23 mouse cellular contexts compared by ENCODE assay signal in genomic region chr7:137237419-137237818, GRCm38 (mm10).
A peak's percentile ranks its signal among the peaks of the same experiment; 100 is the strongest.
DNase-seq lines count a peak whose midpoint lies in the region; ATAC-seq and TF ChIP-seq lines count a peak whose summit lies in the region.
"Had no signal": no experiment of that assay in that cellular context is flagged by ENCODE, and none has a peak within 500 bp of the region (broad histone marks: within the 10 kb centered on the region; RNA-seq: fewer than 3 reads in every experiment).

No protein-coding gene starts in this region.

- H3K4me2 ChIP-seq in forebrain, embryonic 12.5 days: no peak overlapping the region
- H3K4me2 ChIP-seq in forebrain, postnatal 0 days (ENCODE audit: low read depth): no peak overlapping the region
- H3K4me2 ChIP-seq in midbrain, embryonic 12.5 days (replicated peaks): no peak overlapping the region
- no peak overlapping the region for H3K4me2 ChIP-seq in midbrain, embryonic 11.5 days
- 0 out of 2 replicates have a peak overlapping the region, but pooled peaks have one; percentile 15 for H3K4me2 ChIP-seq in neural tube, embryonic 13.5 days
- H3K4me2 ChIP-seq: kidney, embryonic 15.5 days; limb, embryonic 12.5 days; liver, embryonic 11.5 days; lung, embryonic 15.5 days had no signal

- H3K9me3 ChIP-seq in forebrain, embryonic 12.5 days: no peaks in the 10 kb centered on the region
- H3K9me3 ChIP-seq in forebrain, postnatal 0 days (ENCODE audit: low read length): no peaks in the 10 kb centered on the region
- no peaks in the 10 kb centered on the region for H3K9me3 ChIP-seq in midbrain, embryonic 12.5 days
- H3K9me3 ChIP-seq in midbrain, embryonic 11.5 days (ENCODE audit: control insufficient read depth, low read length): no peaks in the 10 kb centered on the region
- H3K9me3 ChIP-seq in neural tube, embryonic 13.5 days: no peaks in the 10 kb centered on the region
- H3K9me3 ChIP-seq: forebrain, embryonic 10.5 days; heart, embryonic 10.5 days; kidney, embryonic 15.5 days; limb, embryonic 12.5 days; lung, embryonic 15.5 days had no signal

- H3K27ac ChIP-seq in forebrain, embryonic 12.5 days: no peak overlapping the region
- no peak overlapping the region for H3K27ac ChIP-seq in forebrain, postnatal 0 days (ENCODE audit: low read depth, low read length)
- H3K27ac ChIP-seq in midbrain, embryonic 12.5 days (replicated peaks): peak overlapping the region; percentile 68; the same call in 1 of the 2 replicates
- H3K27ac ChIP-seq in midbrain, embryonic 11.5 days (ENCODE audit: low read depth, low read length): no peak overlapping the region
- H3K27ac ChIP-seq in neural tube, embryonic 13.5 days (replicated peaks): peak overlapping the region; percentile 93
- H3K27ac ChIP-seq: heart, embryonic 10.5 days; kidney, embryonic 15.5 days; lung, embryonic 15.5 days had no signal

- no peak for TF ChIP-seq CTCF in forebrain, postnatal 0 days (IDR thresholded peaks at IDR 0.05; ENCODE audit: low read depth)
- TF ChIP-seq CTCF in brain, embryonic 14.5 days (IDR thresholded peaks at IDR 0.05; ENCODE audit: borderline replicate concordance, extremely low read depth, insufficient read depth, insufficient read length): no peak

- no peak overlapping the region for H3K4me3 ChIP-seq in forebrain, embryonic 12.5 days (replicated peaks)
- H3K4me3 ChIP-seq in forebrain, postnatal 0 days (ENCODE audit: low read depth, low read length): no peak overlapping the region
- no peak overlapping the region for H3K4me3 ChIP-seq in midbrain, embryonic 12.5 days
- H3K4me3 ChIP-seq in midbrain, embryonic 11.5 days (ENCODE audit: low read depth, low read length): no peak overlapping the region
- no peak overlapping the region for H3K4me3 ChIP-seq in neural tube, embryonic 13.5 days
- H3K4me3 ChIP-seq: forebrain, embryonic 10.5 days; heart, embryonic 10.5 days; kidney, embryonic 15.5 days; limb, embryonic 12.5 days; lung, embryonic 15.5 days had no signal

- WGBS in forebrain, embryonic 12.5 days: 53% methylated on average over 12 of the region's 12 CpGs
- WGBS in forebrain, postnatal 0 days: 40% methylated on average over 12 of the region's 12 CpGs
- WGBS in midbrain, embryonic 12.5 days: 74% methylated on average over 12 of the region's 12 CpGs
- 84% methylated on average over 12 of the region's 12 CpGs for WGBS in midbrain, embryonic 11.5 days
- WGBS in neural tube, embryonic 13.5 days: 33% methylated on average over 12 of the region's 12 CpGs

- H3K9ac ChIP-seq in forebrain, embryonic 12.5 days: no peak overlapping the region
- no peak overlapping the region for H3K9ac ChIP-seq in forebrain, postnatal 0 days
- H3K9ac ChIP-seq in midbrain, embryonic 12.5 days (replicated peaks): no peak overlapping the region
- H3K9ac ChIP-seq in midbrain, embryonic 11.5 days (ENCODE audit: low read length): no peak overlapping the region
- H3K9ac ChIP-seq in neural tube, embryonic 13.5 days: peak overlapping the region; percentile 61; the same call in 1 of the 2 replicates
- H3K9ac ChIP-seq: kidney, embryonic 15.5 days; limb, embryonic 12.5 days; lung, embryonic 15.5 days had no signal

- peaks cover 52% of the 10 kb centered on the region for H3K4me1 ChIP-seq in forebrain, embryonic 12.5 days
- H3K4me1 ChIP-seq in forebrain, postnatal 0 days (ENCODE audit: insufficient read depth): no peaks in the 10 kb centered on the region
- peaks cover 43% of the 10 kb centered on the region for H3K4me1 ChIP-seq in midbrain, embryonic 12.5 days
- 0 out of 2 replicates have a peak, but pooled peaks cover 5% of the 10 kb centered on the region for H3K4me1 ChIP-seq in midbrain, embryonic 11.5 days (ENCODE audit: control insufficient read depth, insufficient read depth, low read length)
- peaks cover 62% of the 10 kb centered on the region for H3K4me1 ChIP-seq in neural tube, embryonic 13.5 days (replicated peaks)

- ATAC-seq in forebrain, embryonic 12.5 days (ENCODE audit: low FRiP score): peak; percentile 51; the same call in 1 of the 2 replicates
- ATAC-seq in forebrain, postnatal 0 days: no peak
- ATAC-seq in midbrain, embryonic 12.5 days (ENCODE audit: low FRiP score, low read depth): no peak
- no peak for ATAC-seq in midbrain, embryonic 11.5 days (ENCODE audit: low FRiP score)
- no peak for ATAC-seq in neural tube, embryonic 13.5 days (ENCODE audit: low read depth)

- no peak for TF ChIP-seq POLR2A in brain, embryonic 14.5 days (IDR thresholded peaks at IDR 0.05; ENCODE audit: borderline replicate concordance, extremely low read depth, insufficient read depth, insufficient read length, poor library complexity, severe bottlenecking)

- H3K36me3 ChIP-seq in forebrain, embryonic 12.5 days (replicated peaks): no peaks in the 10 kb centered on the region
- no peaks in the 10 kb centered on the region for H3K36me3 ChIP-seq in forebrain, postnatal 0 days (ENCODE audit: insufficient read depth)
- H3K36me3 ChIP-seq in midbrain, embryonic 12.5 days: peaks cover 18% of the 10 kb centered on the region
- H3K36me3 ChIP-seq in midbrain, embryonic 11.5 days (ENCODE audit: control insufficient read depth, insufficient read depth, low read length): no peaks in the 10 kb centered on the region
- peaks cover 24% of the 10 kb centered on the region for H3K36me3 ChIP-seq in neural tube, embryonic 13.5 days
- H3K36me3 ChIP-seq: G1E; kidney, embryonic 15.5 days; lung, embryonic 15.5 days had no signal

- peaks cover 78% of the 10 kb centered on the region for H3K27me3 ChIP-seq in forebrain, embryonic 12.5 days
- H3K27me3 ChIP-seq in forebrain, postnatal 0 days (ENCODE audit: insufficient read depth, low read length): peaks cover 83% of the 10 kb centered on the region
- H3K27me3 ChIP-seq in midbrain, embryonic 12.5 days: no peaks in the 10 kb centered on the region; the same call in 1 of the 2 replicates
- no peaks in the 10 kb centered on the region for H3K27me3 ChIP-seq in midbrain, embryonic 11.5 days (ENCODE audit: control insufficient read depth, insufficient read depth, low read length)
- no peaks in the 10 kb centered on the region for H3K27me3 ChIP-seq in neural tube, embryonic 13.5 days

- no peak for DNase-seq in forebrain, postnatal 0 days
- no peak for DNase-seq in midbrain, embryonic 11.5 days (ENCODE audit: low spot score, missing footprints)
- peak; percentile 65 for DNase-seq in brain, embryonic 14.5 days (ENCODE audit: low read depth)
- DNase-seq in spleen, adult 18-20 months: no peak
- DNase-seq: adrenal gland, adult 8-10 months; cerebellum, adult 8-10 months; cerebellum, postnatal 25 days; gastrocnemius, postnatal 14 days; heart, postnatal 36 days; kidney, adult 18-20 months; kidney, postnatal 25 days; right cerebral cortex, postnatal 4 days; thymus, postnatal 4 days had no signal

Comparison
In these comparisons a context has a peak if more than half of its experiments do, and no peak if none do; other contexts are left out.
1. H3K27ac ChIP-seq: peak in midbrain, embryonic 12.5 days (single experiment) and neural tube, embryonic 13.5 days (single experiment); none in forebrain, embryonic 12.5 days (single experiment), forebrain, postnatal 0 days (single experiment) and midbrain, embryonic 11.5 days (single experiment).